ENCODE assay signal across 1 mouse cellular context in the genomic region with DNA sequence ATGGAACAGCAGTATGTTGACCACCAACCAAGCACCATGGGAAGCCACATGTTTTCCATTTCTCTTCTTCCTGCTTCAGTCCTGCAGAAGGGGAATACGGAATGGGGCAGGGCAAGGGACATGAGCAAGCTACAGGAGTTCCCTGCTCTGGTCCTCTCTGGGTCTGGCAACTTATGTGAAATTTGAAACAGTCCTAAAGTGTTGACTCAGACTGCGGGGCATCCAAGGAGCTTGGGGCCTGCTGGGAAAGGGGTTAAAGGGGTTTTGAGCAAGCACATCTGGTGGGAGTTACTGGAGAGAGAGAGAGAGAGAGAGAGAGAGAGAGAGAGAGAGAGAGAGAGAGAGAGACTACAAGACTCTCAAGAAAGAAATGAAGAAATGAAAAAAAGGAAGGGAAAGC.
TF ChIP-seq lines count a peak whose summit lies in the region.

No protein-coding gene starts in this region.

TF ChIP-seq in MEL, 35 proteins besides CTCF, POLR2A, EP300 and RAD21:
- TF ChIP-seq NRF1 (IDR thresholded peaks at IDR 0.05; ENCODE audit: insufficient read depth, low read depth, low read length, poor library complexity, severe bottlenecking) (no peak), GATA1 (IDR thresholded peaks at IDR 0.05; ENCODE audit: low read depth, low read length) (no peak), TBP (IDR thresholded peaks at IDR 0.05; ENCODE audit: low read depth, low read length) (no peak), ETS1 (IDR thresholded peaks at IDR 0.05; ENCODE audit: low read depth, low read length) (no peak), HCFC1 (IDR thresholded peaks at IDR 0.05; ENCODE audit: low read depth, low read length) (no peak), JUND (IDR thresholded peaks at IDR 0.05; ENCODE audit: low read depth, low read length) (no peak), SIN3A (IDR thresholded peaks at IDR 0.05; ENCODE audit: low read length) (no peak), NELFE (IDR thresholded peaks at IDR 0.05; ENCODE audit: low read depth, low read length) (no peak), USF2 (IDR thresholded peaks at IDR 0.05; ENCODE audit: borderline replicate concordance in 1 of 2, insufficient read depth in 1 of 2, low read depth in 1 of 2, low read length in 2 of 2) (no peak), RCOR1 (IDR thresholded peaks at IDR 0.05; ENCODE audit: low read depth, low read length) (no peak)
TF ChIP-seq in MEL: peak in this region for 0.
